Mouse (Mus musculus) lung, embryonic 16.5 days (tissue): ENCODE results near the gene Per1. TPM values are rescaled to one million over a fixed set of nuclear protein-coding genes. Genes with fewer than 3 reads are reported as not detected.

ENCODE experiments used
- ATAC-seq: fragments of 200-750 bp; cut with Nextera tagmentation; 2 replicates; pipeline ENCODE4 v1.8.0; 2017; ENCODE audit warnings: low read depth, mild to moderate bottlenecking, moderate library complexity
- H3K27ac ChIP-seq: fragments of 300-500 bp; sonication (generic); 2 replicates; pipeline ENCODE4 v1.5.1; 2014; ENCODE audit warnings: mild to moderate bottlenecking, control low read depth, low read length
- H3K27me3 ChIP-seq: fragments of 300-500 bp; sonication (generic); 2 replicates; pipeline ENCODE4 v1.6.1; 2014; ENCODE audit warnings: low read depth, low read length, mixed read lengths; ENCODE audit not compliant: control insufficient read depth, insufficient read depth
- H3K36me3 ChIP-seq: fragments of 300-500 bp; sonication (generic); 2 replicates; pipeline ENCODE4 v1.6.1; 2014; ENCODE audit warnings: low read length; ENCODE audit not compliant: control insufficient read depth, insufficient read depth
- H3K4me1 ChIP-seq: fragments of 300-500 bp; sonication (generic); replicated peaks from 2 replicates; pipeline ENCODE4 v1.6.1; 2014; ENCODE audit warnings: low read length, mixed read lengths; ENCODE audit not compliant: control insufficient read depth, insufficient read depth
- H3K4me2 ChIP-seq: fragments of 300-500 bp; sonication (generic); 2 replicates; pipeline ENCODE4 v1.6.1; 2014; ENCODE audit warnings: low read depth, low read length, control low read depth
- H3K4me3 ChIP-seq: fragments of 300-500 bp; sonication (generic); 2 replicates; pipeline ENCODE4 v1.5.1; 2014; ENCODE audit warnings: mild to moderate bottlenecking, low read length, control low read depth
- H3K9ac ChIP-seq: fragments of 300-500 bp; sonication (generic); 2 replicates; pipeline ENCODE4 v1.6.1; 2014; ENCODE audit warnings: low read length, control low read depth
- H3K9me3 ChIP-seq: fragments of 300-500 bp; sonication (generic); 2 replicates; pipeline ENCODE4 v1.6.1; 2016; ENCODE audit warnings: low read length; ENCODE audit not compliant: control insufficient read depth
- WGBS: fragments of 180-500 bp; shearing (Covaris S2); extraction: QIAGEN DNeasy Blood & Tissue Kit; methylation state at CpG from one replicate; pipeline ENCODE4 v1.1.7; 2014; 5-methylcytosine and 5-hydroxymethylcytosine counted together
- polyA plus RNA-seq: library from polyadenylated mRNA; unstranded; fragments of >200 nt; fragmentation: Nextera tagmentation; extraction: Ambion mirVana; gene quantifications from 2 replicates; pipeline ENCODE4 v1.2.1, GENCODE M21; 2015

Per1 gene
- polyA plus RNA-seq, 1 experiment from 2014 or later = 32.4 TPM

GRCm38 (mm10) chr11:69106299-69106698, 11.3 kb downstream of the Per1 start:
- no peaks in the 10 kb centered on the region for H3K27me3 ChIP-seq
- H3K27ac ChIP-seq = no peak overlapping the region
- no peak overlapping the region for H3K9ac ChIP-seq
- no peak overlapping the region for H3K4me3 ChIP-seq
- 90% methylated on average over 11 of the region's 11 CpGs for WGBS
- no peak overlapping the region for H3K4me2 ChIP-seq
- H3K36me3 ChIP-seq = peaks cover 74% of the 10 kb centered on the region
- peaks cover 10% of the 10 kb centered on the region; the same call in 1 of the 2 replicates for H3K4me1 ChIP-seq
- no peak for ATAC-seq
- no peaks in the 10 kb centered on the region for H3K9me3 ChIP-seq

GRCm38 (mm10) chr11:69106842-69107241, 11.8 kb downstream of the Per1 start:
- ATAC-seq = no peak
- no peaks in the 10 kb centered on the region for H3K27me3 ChIP-seq
- H3K9ac ChIP-seq = no peak overlapping the region
- H3K4me1 ChIP-seq = peaks cover 11% of the 10 kb centered on the region; the same call in 1 of the 2 replicates
- H3K9me3 ChIP-seq = no peaks in the 10 kb centered on the region
- H3K4me3 ChIP-seq = no peak overlapping the region
- no peak overlapping the region for H3K4me2 ChIP-seq
- peaks cover 69% of the 10 kb centered on the region for H3K36me3 ChIP-seq
- 81% methylated on average over 11 of the region's 11 CpGs for WGBS
- H3K27ac ChIP-seq = no peak overlapping the region

GRCm38 (mm10) chr11:69107676-69108075, 12.7 kb downstream of the Per1 start:
- WGBS = 88% methylated on average over 11 of the region's 11 CpGs

GRCm38 (mm10) chr11:69108223-69108622, 13.2 kb downstream of the Per1 start:
- no peak overlapping the region for H3K27ac ChIP-seq
- H3K9me3 ChIP-seq = no peaks in the 10 kb centered on the region
- no peak overlapping the region for H3K9ac ChIP-seq
- WGBS = 89% methylated on average over 9 of the region's 9 CpGs
- H3K4me1 ChIP-seq = peaks cover 11% of the 10 kb centered on the region; the same call in 1 of the 2 replicates
- H3K4me2 ChIP-seq = no peak overlapping the region
- H3K4me3 ChIP-seq = no peak overlapping the region
- H3K27me3 ChIP-seq = no peaks in the 10 kb centered on the region
- ATAC-seq = no peak
- peaks cover 57% of the 10 kb centered on the region for H3K36me3 ChIP-seq

More at GRCm38 (mm10) chr11:69107676-69108075, 12.7 kb downstream of the Per1 start:
- H3K4me2 ChIP-seq = no peak overlapping the region
- peaks cover 62% of the 10 kb centered on the region for H3K36me3 ChIP-seq
- peaks cover 11% of the 10 kb centered on the region; the same call in 1 of the 2 replicates for H3K4me1 ChIP-seq
- H3K9ac ChIP-seq = no peak overlapping the region
- H3K9me3 ChIP-seq = no peaks in the 10 kb centered on the region
- H3K27me3 ChIP-seq = no peaks in the 10 kb centered on the region
- no peak overlapping the region for H3K4me3 ChIP-seq
- no peak overlapping the region for H3K27ac ChIP-seq
- ATAC-seq = no peak

GRCm38 (mm10) chr11:69109032-69109900, 14.2 kb downstream of the Per1 start:
- H3K36me3 ChIP-seq = peaks cover 46% of the 10 kb centered on the region
- no peak overlapping the region for H3K4me2 ChIP-seq
- peaks cover 11% of the 10 kb centered on the region; the same call in 1 of the 2 replicates for H3K4me1 ChIP-seq

GRCm38 (mm10) chr11:69110319-69111046, 15.5 kb downstream of the Per1 start:
- ATAC-seq = peak; percentile 81
- peaks cover 11% of the 10 kb centered on the region; the same call in 1 of the 2 replicates for H3K4me1 ChIP-seq
- H3K4me3 ChIP-seq = peak overlapping the region; percentile 55
- peaks cover 34% of the 10 kb centered on the region for H3K36me3 ChIP-seq
- peak overlapping the region; percentile 64 for H3K9ac ChIP-seq
- H3K27ac ChIP-seq = peak overlapping the region; percentile 45; the same call in 1 of the 2 replicates
- WGBS = under 1% methylated on average over 29 of the region's 30 CpGs
- no peaks in the 10 kb centered on the region for H3K27me3 ChIP-seq
- H3K4me2 ChIP-seq = peak overlapping the region; percentile 65
- H3K9me3 ChIP-seq = no peaks in the 10 kb centered on the region

More at GRCm38 (mm10) chr11:69109032-69109900, 14.2 kb downstream of the Per1 start:
- H3K27ac ChIP-seq = no peak overlapping the region
- 81% methylated on average over 13 of the region's 13 CpGs for WGBS
- ATAC-seq = no peak
- H3K27me3 ChIP-seq = no peaks in the 10 kb centered on the region
- no peak overlapping the region for H3K4me3 ChIP-seq
- no peaks in the 10 kb centered on the region for H3K9me3 ChIP-seq
- no peak overlapping the region for H3K9ac ChIP-seq

GRCm38 (mm10) chr11:69111051-69111810, 16.2 kb downstream of the Per1 start:
- peak overlapping the region; percentile 64 for H3K9ac ChIP-seq

GRCm38 (mm10) chr11:69111865-69112264, 16.8 kb downstream of the Per1 start:
- H3K27me3 ChIP-seq = no peaks in the 10 kb centered on the region
- peaks cover 11% of the 10 kb centered on the region; the same call in 1 of the 2 replicates for H3K4me1 ChIP-seq
- H3K4me3 ChIP-seq = no peak overlapping the region
- WGBS = 60% methylated on average over 4 of the region's 4 CpGs
- no peaks in the 10 kb centered on the region for H3K9me3 ChIP-seq
- no peak overlapping the region for H3K27ac ChIP-seq
- peaks cover 24% of the 10 kb centered on the region for H3K36me3 ChIP-seq
- H3K4me2 ChIP-seq = no peak overlapping the region; the same call in 1 of the 2 replicates
- ATAC-seq = no peak
- no peak overlapping the region for H3K9ac ChIP-seq

More at GRCm38 (mm10) chr11:69111051-69111810, 16.2 kb downstream of the Per1 start:
- Histone ChIP-seq H3K27me3 (no peaks in the 10 kb centered on the region), H3K36me3 (peaks cover 27% of the 10 kb centered on the region), H3K27ac (no peak overlapping the region), H3K4me1 (peaks cover 11% of the 10 kb centered on the region; the same call in 1 of the 2 replicates), H3K4me2 (peak overlapping the region; percentile 65), H3K4me3 (peak overlapping the region; percentile 55), H3K9me3 (no peaks in the 10 kb centered on the region)
- 5% methylated on average over 21 of the region's 21 CpGs for WGBS
- ATAC-seq = 0 out of 2 replicates have a peak, but pooled peaks have one; percentile 1
